Mouse (Mus musculus) thymus, postnatal 25 days (tissue): ENCODE data around the gene Slc16a7.

Experiments
- DNase-seq: peaks from one replicate; pipeline ENCODE4 v3.0.0; 2022

Gene Slc16a7

DNA sequence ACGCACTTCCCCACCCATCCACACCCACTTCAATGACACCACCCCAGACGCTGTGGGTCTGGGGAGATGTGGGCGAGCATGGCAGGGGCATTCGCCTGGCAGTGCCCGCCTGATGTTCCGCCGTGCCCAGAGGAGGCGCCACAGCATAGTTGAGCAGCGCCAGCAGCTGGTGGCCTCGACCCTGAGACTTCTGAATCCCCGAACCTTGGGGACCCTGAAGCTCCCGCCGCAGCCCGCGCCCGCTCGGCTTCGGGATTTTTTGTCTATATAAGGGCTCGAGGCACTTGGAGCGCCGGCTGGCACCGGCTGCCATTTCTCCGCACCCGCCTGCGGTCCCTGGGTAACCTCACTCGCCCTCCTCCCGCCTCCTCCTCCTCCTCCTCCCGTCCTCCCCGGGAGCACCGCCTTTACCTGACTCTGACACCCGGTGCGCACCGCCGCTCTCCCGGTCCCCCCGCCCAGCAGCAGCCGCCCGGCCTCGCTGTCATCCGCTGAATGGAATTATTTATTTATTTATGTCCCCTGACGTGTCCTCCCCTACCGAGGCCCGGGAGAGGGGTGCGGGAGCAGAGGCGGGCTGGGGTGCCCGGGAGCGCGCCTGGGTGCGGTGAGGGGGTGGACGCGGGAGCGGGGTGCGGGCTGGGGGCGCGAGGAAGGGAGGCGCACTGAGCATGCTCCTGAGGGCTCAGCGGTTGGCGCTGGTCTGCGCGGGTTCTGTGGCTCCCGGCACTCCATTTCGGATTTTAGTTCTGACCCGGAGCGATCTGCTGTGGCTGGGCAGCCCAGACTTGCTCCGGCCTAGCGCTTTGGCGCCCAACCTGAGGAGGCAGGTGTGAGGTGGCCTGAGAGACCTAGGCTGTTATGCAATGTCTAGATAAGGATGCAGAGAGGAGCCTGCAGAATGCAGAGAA is at the start of gene Slc16a7:
TSS of gene Slc16a7 (minus strand) at position 590 of the 911 bp plus-strand sequence.
- DNase-seq = peak; percentile 57

DNA sequence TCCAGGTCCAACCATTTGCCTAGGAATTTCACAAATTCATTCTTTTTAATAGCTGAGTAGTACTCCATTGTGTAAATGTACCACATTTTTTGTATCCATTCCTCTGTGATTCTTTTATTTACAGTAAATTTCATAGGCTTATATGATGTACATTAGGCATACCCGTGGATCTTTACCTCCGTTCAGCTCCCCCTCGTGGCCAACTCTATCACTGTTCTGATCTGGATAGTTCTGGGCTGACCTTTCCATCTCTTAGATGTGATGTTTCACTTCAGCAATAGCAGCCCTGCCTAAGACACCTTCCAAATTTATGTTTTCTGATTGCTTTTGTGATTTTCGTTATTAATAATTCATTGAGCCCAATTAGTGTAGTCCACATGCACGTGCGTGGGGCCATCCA is 29.5 kb upstream of the Slc16a7 start:
- peak; percentile 3 for DNase-seq

DNA sequence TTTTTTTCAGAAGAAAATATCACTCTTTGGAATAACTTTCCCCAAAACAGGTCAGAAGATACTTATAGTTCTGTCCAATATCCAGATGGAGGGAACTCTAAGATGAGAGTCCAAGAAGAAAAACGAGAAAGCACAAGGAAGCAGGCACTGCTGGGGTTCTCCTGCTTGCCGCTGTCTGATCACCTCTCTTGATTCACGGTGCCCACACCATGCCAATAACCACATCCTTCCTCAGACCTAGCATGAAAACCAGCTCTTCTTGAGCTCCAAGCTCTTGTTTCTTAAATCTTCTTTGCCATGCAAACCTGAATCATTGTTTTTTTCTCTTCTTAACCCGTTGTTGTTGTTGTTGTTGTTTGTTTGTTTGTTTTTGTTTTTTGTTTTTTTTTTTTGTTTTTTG is 10.5 kb upstream of the Slc16a7 start:
- DNase-seq = no peak

DNA sequence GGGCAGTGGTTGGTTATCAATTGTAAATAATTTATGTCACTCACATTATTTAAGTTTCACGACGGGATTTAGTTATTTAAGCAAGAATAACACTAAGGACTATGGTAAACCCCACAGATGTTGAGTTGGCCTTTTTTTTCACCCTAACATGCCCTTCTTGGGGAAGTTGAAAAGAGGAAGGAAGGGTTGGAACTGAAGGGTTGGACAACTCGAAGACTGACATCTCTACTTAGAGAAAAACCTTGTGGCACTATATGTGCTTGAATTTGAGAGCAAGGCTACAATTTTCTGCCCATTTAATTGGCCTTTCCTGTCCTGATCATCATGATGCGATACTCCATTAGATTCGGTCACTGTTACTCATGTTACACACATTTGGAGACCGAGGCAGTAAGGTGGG is 746 bp upstream of the Slc16a7 start:
- DNase-seq = no peak

DNA sequence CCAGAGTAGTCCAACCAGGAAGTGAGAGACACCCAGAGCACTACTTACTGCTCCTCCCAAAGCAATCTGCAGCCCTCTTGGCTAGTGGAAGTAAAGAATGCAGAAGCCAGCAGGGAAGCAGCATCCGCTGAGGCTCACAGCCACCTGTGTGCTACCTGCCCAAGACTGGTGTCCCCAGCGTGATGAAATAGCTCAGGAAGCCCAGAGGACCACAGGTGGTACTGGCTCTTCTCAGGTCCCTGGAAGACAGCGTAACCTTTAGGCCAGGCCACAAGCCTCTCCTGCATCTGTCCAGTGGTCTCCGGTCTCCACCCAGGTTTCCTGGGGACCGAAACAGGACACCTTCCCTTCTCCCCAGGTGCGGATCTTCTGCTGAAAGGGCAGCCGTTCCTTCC is 787 bp downstream of the Slc16a7 start:
- DNase-seq = no peak

DNA sequence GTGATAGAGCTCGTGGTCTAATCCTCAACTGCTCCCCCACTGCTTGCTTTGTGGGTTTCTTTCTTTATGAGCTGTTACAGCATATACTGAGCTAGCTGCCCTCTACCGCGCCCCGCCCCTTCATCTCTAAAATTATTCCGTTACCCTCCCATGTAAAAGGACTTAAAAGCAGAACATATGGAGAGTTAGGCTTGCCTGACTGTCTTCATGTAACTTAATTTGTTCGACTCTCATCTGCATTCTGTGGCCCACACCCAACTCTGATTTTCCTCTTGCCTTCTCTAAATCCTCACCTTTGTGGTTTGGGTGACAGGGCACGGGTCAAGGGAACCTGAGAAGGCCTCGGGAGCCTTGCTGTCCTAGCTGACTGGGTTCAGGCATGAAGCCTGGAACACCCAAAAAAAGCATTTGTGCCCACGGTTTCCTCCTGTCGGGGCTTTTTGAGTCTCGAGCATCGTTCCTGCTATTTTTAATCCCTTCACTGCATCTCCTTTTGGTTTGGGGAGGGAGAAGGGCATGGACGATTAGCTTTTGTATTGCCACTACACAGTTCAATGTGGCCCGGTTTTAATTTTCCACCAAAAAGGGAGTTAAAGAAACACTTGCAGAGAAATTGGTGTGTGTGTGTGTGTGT is 1.4 kb downstream of the Slc16a7 start:
- DNase-seq = peak; percentile 8

DNA sequence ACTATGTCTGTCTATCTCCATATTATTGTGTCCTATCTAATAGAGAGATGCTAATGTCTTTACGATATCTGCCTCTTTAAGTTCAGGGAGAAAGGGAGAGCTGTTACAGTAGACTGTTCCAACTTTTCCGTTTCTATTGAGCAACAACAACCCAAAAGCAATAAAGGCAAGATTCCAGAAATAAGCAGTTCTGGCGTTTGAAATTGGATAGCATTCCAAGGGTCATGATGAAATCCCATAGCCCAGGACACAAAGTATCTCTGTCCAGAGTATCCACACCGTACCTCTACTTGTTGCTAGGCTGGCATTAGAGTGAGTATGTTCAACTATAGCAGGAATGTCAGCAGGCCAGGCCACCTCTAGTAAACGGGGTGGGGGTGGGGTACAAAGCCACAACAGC is 13.7 kb downstream of the Slc16a7 start:
- DNase-seq = no peak

DNA sequence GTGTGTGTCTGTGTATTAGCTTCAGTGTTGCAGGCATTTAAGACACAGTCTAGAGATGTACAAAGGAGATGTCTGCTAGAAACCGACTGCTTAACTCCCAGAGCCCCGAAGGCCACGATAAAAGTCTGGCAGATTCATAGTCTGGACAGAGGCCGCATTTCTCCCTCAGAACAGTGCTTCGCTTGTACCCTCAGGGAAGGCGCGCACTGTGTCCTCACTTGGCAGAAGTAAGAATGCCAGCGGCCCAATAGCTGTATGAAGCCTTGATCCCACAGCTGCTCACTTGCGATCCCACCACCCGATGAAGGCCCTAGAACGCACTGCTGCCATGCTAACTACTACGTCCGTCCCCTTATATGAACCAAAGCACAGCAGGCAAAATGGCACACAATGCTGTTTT is 16.6 kb downstream of the Slc16a7 start:
- no peak for DNase-seq

DNA sequence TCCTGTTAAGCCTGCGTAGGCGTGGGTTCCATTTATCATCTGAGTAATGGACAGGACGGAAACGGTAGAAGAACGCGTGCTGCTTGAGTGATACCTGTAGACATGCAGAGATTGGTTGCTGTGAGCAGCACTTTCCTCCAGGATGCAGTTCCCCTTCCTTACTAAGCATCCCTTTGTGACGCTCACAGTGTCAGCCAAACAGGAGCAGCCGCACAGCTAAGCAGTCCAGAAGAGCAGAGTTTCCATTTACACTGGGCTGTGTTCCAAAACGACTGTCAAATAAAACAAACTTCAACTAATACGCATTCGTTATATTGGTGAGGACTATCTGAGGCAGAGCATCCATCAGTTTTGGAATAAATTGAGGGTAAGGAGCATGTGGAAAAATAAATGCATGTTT is 17.8 kb downstream of the Slc16a7 start:
- no peak for DNase-seq

DNA sequence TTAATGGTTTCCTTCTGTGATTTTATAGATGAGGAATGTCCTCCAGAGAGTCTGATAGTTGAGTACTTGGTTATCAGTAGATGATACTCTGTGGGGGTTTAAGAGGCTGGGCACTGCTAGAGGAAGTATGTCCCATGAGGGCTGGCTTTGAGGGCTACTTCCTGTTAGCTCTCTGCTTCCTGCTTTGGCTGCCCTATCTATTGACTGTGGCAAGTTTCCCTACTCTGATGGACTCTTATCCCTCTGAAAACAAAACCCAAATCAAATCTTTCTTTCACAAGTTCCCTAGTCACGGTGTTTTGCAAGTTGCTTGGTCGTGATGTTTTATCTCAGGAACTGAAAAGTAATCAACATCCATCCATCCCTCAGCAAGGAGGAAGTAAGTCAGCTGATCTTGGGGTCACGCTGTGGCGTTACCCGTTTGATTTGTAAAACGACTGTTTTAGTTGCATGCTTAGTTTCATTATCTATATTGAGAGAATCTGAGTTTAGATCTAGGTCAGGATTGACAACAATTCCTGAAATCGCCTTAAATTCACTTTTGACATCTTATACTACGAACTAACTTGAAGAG is 19.1 kb downstream of the Slc16a7 start:
- peak; percentile 7 for DNase-seq

DNA sequence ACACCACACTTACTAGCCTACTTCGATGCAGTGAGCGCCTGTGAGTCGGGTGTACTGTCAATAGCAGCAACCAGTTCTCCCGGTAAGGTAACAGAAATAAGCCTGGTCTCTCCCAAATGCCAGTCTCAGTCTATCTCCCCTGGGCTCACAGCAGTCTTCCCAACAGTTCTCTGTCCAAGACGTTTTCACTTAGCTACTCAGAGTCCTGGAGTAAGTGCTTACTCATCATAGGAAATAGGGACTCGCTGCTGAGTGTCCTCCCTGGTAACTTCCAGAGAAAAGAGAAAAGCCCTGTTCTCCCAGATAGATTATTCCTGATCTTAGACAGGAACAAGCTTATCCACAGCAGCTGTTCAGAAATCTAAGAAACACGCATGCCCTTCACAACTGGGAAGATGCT is 30.8 kb downstream of the Slc16a7 start:
- no peak for DNase-seq

DNA sequence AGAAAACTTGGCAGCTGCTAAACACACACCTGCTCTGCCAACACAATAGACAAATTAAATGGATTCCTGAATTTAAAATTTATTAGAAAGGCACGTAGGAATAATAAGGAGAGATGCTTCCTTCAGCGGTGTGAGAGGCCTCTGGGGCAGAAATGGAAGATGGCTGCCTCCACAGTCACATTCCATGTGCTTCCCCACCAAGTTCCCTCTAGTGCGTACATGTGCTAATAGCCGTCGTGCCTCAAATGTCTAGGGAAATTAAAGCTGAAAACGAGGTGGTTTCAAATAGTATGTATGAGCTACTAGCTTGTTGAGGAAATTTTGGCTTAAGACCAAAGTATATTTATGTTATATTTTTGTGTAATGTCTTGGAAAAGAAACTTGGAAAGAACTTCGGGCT is 36.5 kb downstream of the Slc16a7 start:
- DNase-seq = no peak

DNA sequence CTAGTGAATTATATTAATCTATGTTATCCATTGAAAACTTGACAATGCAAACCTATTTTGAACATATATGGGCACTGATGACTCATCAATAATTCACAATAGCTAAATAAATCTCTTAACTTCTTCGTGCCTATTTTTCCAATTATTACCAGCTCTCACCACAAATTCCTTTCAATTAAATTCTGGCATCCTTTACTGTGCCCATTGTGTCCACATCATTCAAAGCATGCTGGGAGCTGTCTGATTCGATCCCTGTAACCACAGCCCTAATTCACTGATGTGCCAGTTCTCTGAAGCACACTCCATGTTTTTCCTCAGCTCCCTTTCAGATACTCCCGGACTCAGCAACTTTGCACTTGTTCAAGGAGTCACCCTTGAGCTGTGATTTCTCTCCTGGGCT is 41.1 kb downstream of the Slc16a7 start:
- DNase-seq = no peak

DNA sequence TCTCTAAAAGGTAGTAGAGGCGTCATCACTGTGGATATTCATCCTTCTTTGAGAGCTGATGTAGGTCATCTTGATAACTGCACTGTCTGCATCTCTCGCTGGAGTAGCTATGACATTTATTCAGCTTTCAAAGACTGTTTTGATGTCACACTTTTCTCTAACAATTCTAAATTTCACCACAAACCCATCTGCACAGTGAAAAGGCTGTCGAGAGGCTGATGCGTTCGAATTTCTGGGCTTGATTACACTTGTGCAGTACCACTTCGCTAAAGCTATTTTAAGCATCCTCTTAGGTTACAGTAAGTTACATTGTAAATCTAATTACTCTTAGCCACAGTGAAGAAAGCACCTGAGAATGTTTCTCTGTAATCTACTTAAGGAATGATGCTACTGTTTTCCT is 42.1 kb downstream of the Slc16a7 start:
- DNase-seq = no peak

DNA sequence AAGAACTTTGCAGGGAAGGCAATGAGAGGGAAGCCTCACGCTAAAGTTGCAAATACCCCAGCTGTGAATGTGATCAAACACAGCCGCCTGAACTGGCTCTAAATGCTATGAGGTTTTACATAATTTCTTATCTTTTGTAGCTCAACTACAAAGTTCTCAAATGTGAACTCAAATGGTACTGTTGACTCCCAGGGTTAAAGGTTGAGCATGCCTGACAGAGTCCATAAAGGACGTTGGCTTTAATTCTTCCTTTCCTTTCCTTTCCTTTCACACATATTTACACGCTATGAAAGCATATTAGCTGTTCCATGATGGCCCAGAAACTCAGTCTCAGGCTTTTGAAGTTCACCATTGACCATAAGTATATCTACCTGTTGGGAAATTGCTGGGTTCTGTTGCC is 42.9 kb downstream of the Slc16a7 start:
- DNase-seq = no peak

DNA sequence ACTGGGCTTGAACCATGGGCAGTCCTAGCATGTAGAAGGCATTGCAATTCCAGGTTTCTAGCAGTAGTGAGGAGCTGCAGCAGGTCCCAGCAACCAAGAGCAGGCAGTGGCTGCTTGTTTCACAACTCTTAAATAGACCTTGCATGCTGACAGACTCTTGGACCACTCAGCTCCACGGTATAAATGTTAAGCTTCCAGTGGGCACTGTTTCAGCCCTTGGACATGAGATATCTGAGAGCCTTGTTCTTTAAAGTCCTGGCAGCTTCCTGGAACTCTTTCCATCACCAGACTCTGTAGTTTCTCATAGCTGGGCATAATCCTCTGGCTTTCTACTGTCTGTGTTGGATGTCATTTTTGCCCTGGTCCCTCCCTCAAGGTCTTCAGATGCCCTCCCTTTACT is 43.7 kb downstream of the Slc16a7 start:
- no peak for DNase-seq

DNA sequence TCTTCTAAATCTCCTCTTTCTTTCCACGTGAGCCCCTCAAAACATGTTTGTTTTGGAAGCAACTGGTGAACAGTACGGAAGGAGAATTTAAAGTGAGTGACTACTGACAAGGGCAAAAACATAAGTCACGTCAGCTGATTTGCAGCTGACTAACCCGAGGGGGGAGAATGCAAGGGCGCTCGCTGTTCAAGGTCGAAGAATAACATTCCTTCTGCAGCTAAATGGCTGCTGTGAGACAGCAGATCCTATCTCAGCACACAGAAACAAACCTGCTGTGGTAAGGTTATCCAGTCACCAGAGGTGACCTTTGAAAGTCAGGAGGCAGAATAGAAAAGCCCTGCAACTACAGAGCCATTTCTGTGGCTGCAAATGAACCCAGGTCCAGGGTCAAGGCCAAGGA is 47.1 kb downstream of the Slc16a7 start:
- no peak for DNase-seq

DNA sequence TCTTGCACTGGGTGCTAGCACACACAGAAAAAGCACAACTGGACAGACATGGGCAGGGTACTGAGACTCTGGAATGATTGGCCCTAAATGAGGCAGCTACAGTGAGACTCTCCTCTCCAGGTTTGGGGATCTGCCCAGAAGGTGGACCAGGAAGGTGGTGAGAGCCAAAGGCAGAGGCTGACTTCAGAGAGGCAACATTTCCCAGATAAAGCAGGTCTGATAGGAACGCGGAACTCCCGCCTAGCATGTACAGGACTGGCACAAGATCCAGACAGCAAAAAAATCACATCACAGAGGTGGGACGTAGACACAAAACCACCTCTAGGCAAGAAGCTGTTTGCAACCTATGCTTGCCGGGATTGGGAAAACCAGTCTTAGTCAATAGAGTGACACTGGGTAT is 55.5 kb downstream of the Slc16a7 start:
- DNase-seq = no peak

DNA sequence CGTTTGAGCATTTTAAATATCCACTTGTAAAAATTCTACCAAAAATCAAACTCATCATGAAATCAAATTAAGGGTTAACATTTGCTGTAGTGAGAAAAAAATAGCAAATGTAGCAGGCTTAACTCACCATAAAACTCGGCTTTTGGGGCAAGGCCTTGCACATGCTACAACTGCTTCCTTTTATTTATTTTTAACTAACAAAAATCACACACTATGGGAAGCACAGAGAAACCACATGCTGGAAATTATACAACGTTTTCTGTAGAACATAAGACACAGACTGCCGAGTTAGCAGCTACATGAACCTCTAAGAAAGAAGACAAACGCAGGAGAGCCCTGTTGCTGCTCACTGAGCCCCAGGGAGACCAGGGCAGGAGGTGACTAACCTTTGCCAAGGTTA is 57.9 kb downstream of the Slc16a7 start:
- no peak for DNase-seq

DNA sequence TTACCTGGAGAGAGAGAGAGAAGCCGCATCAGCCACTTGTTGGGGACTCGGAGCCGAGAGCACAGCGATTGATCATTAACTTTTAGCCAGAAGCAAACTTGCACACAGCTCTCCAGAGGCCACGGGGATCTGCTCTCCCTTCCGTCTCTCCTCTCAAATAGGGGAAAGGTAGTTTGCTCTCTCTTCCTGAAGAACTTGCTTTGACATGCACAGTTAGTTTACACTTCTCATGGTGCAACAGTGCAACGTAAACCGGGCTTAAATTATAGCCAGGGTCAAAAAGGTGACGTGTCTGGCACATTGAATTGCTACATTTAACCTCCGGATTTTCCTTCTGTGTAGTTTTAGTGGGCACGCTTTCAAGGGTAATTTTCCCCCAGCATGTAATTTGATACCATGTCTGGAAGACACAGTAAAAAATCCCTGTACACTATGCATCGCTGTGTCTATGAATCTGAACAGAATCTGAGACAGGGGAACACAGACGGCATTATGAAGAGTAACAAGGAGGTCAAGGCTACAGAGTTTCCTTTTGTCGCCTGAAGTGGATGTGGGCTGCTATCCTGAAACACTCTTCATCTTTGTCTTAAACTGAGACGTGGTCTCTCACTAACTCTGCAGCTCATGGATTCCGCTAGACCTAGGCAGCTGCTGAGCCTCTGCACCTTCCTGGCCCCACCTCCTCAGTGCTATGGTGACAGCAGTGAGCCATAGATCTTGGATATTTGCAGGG is 60.8 kb downstream of the Slc16a7 start:
- DNase-seq = no peak

DNA sequence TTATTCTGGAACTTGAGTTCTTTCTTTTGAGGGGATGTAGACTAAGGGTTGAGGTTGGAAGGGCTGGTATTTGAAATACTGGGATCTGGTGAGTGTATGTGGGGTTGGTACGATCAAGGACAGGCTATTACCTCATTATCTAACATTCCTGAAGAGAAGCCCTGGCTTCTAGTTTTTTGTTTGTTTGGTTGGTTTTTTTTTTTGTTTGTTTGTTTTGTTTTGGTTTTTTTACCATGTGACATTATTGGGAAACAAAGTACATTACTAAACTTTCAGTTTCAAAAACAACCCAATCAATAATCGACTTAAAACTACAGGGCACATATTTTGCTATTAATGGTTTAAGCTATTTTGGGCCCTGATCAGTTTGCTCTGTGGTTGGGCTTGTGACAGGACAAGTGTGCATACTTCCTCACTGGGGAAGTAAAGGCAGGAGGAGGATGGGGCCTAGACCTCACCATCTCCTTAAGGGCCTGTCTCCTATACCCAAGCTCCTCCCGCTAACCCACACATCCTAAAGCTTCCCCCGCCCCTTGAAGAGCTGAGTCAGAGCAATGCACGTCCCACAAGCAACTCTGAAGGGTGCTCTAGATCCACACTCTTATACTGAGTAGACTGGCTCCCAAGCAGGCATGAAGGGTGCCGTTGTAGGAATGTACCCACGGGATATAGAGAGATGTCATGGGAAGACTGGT is 64.2 kb downstream of the Slc16a7 start:
- no peak for DNase-seq

DNA sequence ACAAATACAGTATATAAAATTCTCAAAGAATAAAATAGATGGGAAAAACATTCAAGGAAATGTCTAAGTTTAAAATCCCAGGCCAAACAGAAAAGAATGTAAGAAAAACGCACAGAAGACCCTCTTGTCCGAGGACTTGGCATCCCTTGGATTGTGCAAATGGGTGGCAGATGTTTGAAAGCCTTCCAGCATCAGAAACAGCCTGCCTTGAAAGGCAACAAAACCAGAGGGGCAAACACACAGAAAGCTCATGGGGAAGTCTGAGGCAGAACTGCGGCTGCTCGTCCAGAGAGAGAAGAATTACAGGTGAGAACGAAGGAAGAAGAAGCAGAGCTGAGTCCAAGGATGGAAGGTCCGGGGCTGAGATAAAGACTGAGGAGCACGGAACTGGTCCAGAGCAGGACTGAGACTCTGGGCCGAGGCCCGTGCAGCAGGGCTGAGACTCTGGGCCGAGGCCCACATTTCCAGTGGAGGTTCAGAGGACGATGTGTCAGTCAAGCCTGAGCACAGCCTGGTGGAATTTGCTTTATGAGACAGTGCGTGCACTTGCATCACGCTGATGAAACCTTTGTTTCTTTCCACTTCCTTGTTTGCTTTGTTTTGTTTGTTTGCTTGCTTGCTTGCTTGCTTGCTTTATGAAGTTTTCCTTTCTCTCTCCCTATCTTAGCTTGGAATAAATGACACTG is 65.0 kb downstream of the Slc16a7 start:
- DNase-seq = no peak
